Mouse (Mus musculus) heart, postnatal 25 days (tissue): ENCODE data around the gene Fn3k. TPM values are rescaled to one million over a fixed set of nuclear protein-coding genes. Genes with fewer than 3 reads are reported as not detected.

ENCODE experiments used
- DNase-seq: peaks from one replicate; pipeline ENCODE4 v3.0.0; 2022; ENCODE audit warnings: low spot score
- intact Hi-C: fragments of 180-260 bp; cut with DNase I; formaldehyde crosslinking; loops from one replicate; pipeline ENCODE4 v1.15.1; 2025
- total RNA-seq, 2 experiments: library from RNA; stranded (reverse); gene quantifications; 2 replicates each; pipeline ENCODE4 v1.2.3; 2021

Gene Fn3k
- 10 to 100 TPM; 23.7 to 27.6 TPM for total RNA-seq

DNA sequence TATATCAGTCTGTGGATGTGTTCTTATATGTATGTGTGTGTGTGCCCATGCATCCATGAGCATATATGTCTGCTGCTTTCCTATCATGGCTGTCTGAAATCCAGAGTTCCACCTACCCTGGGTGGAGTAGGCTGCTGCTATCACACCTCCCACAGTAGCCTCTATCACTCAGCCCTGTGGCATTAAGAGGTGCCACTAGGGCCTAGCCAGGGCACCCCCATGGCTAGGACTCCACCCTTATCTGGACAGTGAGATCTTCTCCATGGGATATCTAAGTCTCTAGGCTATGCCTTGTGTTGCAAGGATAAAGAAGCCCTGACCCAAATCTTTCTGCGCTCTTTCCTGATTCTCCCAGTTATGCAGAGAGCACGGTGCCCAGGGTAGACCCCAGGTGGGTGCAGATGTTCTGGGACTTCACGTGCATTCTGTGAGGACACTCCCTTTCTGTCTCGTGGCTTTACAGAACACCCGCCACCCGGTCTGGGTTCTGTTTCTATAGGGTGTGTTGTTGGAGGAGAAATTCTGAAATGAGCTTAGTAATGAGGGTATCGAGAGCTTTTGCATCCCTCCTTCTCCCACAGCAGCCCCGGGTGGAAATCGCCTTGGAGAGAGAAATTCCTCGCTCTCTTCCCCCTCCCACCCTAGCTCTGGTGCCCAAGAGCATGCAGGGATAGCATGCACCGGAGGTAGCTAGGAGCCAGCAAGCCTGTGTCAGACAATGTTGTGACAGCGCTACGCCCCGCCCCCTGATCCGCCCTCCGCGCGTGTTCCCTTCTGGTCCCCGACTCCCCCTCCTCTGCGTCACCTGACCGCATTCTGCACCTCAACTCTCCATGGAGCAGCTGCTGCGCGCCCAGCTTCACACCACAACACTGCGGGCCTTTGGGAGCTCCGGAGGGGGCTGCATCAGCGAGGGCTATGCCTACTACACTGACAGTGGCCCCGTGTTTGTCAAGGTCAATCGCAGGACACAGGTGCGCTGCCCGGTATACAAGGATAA lies at the start of gene Fn3k:
Fn3k (plus strand) TSS at position 758 of the 1,000 bp plus-strand sequence.
- DNase-seq: peak; percentile 73
- intact Hi-C loops: no loop called here

DNA sequence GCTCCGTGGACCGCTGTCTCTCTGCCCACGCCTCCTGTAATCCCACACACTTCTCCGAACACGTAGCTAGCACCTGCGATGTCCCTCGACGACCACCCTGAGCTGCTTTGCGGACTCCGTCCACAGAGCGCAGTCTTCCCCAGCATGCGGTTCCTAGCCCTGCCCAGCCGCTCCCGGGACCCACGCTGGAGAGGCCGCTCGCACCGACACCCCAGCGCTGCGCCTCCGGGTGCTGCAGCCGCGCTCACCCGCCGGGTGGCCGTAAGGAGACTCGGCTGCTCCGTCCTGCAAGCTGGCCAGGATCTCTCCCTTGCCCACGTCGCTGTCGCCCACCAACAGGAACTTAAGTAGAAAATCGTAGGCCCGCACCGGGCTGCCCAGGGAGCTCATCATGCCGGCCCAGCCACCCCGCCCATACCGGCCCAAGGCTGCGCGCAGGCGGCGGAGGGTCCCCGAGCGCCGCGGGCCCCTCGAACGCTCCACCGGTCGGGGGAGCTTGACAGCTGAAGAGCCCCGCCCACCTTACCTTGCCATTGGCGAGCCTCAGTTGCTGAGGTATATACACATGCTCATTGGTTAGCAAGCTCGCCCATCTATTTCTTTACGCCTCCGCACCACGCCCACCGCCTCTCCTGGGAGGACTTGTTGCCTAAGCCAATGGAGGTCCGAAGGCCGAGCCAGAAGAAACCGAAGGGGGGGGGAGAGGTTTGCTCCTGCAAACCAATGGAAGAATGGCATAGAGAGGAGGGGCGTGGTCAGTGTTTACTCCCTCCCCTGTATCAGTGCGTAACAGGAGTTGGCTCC lies 46.8 kb upstream of the Fn3k start, which contains the start of gene Rab40b:
Rab40b (minus strand) TSS at position 502 of the 804 bp plus-strand sequence.
- DNase-seq: peak; percentile 83
- intact Hi-C loops: no loop called here

DNA sequence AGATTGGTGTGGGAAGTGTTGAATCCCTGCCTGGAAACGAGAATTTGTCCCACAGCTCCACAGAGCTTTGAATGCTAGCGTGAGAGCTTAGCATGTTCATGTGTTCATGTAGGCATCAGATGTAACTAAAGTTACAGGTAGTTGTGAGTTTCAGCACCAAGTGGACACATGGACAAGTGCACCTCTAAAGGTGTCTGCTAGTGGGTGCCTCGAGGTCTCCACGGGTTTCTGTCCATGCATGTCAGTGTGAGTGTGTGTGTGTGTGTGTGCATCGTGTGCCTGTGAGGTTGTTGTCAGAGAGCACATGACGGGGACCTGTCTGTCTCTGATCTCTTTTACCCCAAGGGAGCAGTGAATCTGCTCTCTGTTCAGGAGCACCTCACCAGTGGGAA lies 46.2 kb upstream of the Fn3k start:
- intact Hi-C loops: no loop called here
- DNase-seq: no peak

DNA sequence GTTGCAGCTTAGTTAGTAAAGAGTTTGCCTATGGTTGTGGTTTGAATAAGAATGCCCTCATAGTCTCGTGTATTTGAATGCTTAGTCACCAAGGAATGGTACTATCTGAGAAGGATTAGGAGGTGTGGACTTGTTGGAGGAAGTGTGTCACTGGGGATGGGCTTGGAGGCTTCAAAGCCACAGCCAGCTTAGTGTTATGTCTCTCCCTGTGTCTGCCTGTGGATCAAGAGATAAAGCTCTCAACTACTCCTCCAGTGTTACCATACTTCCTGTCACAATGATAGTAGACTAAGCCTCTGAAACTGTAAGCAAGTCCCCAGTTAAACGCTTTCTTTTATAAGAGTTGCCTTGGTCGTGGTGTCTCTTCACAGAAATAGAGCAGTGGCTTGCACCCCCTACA lies 43.9 kb upstream of the Fn3k start:
- intact Hi-C loops: no loop called here
- no peak for DNase-seq

DNA sequence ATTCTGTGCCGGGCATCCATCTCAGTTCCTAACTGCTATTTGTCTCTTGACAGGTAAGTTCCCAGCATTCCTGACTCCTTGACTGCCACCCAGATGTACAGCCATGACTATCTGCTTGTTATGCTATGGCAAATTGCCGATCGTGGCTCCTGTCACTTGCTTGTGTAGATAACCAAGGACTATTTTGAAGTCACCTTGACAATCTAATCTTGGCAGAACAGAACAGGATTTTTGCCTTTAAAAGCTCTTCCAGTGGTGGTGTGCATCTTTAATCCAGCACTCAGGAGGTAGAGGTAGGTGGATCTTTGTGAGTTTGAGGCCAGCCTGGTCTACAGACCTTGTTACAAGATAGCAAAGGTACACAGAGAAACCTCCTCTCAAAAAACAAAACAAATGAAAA lies 42.3 kb upstream of the Fn3k start:
- intact Hi-C loops: no loop called here
- DNase-seq: no peak

DNA sequence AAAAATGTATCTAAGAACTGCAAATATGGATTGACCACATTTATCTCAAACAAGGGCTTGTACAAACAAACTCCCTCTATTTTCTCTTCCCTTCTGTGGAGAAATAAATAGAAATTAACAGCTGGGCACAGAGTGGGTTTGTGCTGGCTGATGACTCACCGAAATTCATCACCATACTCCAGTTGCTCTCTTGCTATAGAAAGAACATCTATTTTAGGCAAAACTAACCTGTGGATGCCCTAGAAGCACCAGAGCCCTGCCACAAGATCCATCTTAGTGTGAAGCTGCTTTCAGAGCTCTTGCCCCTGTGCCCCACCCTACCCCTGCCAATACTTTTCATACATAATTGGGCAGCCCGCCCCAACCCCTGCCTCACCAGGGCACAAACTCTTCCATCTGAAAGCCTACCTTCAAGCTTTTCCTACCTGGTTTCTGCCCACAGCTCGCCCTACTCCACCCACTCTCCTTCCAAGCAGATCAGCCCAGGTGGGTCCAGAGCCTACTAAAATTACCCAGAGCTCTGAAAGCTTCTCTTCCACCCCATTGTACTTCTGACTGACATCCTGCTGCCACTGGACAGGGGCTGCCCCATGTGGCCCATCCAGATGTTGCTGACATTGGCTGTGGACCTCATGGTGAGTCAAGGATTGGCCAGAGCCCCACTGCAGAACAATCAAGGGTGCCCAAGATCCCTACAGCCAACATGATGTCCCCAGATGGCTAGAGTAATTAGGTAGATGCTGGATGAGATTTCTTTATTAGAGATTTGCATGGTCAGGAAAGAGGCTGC lies 27.2 kb upstream of the Fn3k start:
- intact Hi-C loops: no loop called here
- DNase-seq: no peak

DNA sequence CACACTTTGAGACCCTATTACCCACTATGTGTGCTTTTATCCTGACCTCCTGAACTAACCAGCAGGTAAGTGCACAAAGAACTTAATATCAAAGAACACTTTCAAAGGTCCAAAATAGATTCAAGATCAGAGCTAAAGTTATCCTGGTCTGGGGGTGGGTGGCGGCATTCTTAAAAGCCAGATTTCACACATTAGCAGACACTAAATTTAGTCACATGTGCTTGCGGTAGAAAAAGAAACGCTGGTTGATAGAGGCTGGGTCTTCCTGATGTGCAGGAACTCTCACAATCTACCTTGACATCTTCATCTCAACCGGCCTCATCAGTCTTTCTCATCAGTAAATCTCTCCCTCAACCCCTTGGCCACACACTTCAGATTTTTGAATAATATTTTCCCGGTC lies 20.0 kb upstream of the Fn3k start:
- intact Hi-C loops: no loop called here

DNA sequence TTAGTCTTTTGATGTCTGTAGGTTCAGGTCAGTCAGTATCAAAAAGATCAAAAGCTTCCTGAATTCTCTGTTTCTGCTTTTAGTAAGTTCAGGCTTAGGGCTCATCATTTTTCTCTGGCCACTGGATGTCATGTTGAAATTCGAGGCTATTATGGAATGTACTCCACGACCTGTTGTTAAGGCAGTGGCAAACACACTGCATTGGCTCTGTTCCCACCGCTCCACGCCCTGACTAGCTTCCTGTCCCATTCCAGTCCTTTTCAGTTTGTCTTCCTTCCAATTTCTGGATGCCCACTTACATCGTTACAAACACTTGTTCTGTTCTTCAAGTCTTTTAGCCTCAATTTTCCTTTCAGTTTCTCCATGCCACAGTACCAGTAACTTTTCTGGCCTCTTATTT lies 19.4 kb upstream of the Fn3k start:
- intact Hi-C loops: no loop called here
- DNase-seq: no peak

More for the DNA sequence above, 20.0 kb upstream of the Fn3k start:
- DNase-seq: no peak

DNA sequence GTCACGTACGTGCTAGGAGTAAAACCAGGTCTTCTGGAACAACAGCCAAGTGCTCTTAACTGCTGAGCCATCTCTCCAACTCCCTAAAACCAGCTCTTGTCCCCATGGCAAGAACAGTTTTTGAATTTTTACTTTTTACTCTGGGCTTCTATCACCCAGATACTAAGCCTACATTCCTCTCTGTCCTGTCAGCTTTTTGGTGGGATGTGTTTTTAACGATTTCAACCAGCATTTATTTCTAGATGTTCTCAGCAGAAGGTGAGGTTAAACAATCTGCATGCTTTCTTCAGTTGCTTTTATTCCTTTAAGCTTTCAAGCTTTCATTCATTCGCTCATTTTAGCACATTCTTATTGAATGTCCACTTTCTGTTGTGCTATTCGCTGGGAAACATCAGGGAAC lies 16.7 kb upstream of the Fn3k start:
- DNase-seq: no peak
- intact Hi-C loops: no loop called here

DNA sequence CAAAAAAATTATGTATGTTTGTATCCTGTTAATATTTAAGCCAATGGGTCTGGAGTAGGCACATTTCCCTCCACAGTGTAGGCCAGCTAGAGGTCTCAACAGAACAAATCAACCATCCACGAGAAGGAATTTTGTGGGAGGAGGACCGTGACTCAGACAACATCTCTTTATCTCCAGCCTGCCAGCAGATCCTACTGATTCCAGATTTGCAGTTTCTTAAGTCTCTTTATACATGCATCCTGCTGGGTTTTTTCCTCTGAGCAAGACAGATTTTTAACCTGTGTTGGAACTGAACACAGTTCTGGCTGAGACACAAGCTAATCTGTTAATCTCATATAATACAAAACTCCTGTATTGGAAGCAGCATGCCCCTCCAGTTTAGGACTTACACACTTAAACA lies 15.8 kb upstream of the Fn3k start:
- intact Hi-C loops: no loop called here
- DNase-seq: no peak

DNA sequence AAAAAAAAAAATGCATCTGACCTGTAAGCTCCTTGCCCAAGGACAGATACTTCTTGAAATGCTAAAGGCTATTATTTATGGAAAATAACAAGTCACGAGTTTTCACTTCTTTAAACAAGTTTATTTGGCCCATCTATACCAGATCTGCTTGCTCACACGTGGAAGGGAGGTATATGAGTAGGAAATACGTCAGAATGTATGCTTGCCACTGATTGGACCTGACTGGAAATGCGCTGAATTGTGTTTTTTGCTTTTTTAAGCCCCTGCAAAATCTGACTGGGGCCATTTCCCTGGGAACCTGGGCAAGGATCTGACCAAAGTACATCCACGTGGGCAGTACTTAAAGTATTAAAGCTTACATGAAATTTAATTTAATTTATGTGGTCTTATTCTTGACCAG lies 14.3 kb upstream of the Fn3k start:
- intact Hi-C loops: loop anchor here (5.0 kb wide), 1 partner anchor 63 kb away; no protein-coding TSS in a partner anchor
- DNase-seq: no peak

DNA sequence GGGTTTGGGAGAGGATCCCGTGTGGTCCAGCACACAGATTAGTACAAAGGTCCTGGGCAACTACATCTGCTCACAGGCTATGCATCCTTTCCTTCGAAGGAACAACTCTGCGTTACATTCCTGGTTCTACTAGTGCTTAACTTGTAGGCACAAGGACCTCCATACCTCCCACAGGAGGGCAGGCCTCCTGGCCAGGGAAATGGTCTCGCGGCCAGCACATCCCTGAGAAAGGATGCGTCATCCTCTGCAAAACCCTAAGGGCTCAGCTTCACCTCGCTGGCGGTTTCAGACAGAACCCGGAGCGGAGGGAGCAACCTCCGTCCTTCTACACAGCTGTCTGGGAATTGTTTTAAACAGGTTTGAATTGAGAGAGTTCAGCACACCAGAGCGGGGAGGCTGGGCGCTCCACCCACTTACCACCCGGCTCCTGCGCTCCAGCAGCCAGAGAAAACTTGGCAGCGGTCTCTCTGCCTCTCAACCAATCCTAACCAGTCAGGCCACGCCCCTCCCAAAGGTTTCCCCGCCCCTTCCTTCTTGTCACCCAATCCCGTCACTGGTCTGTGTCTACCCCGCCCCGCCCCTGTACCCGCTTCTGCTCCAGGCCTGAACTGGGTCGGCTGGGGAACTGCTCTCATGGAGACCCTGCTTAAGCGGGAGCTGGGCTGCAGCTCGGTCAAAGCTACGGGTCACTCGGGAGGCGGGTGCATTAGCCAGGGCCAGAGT lies 13.7 kb upstream of the Fn3k start, which contains the start of gene Fn3krp:
Fn3krp (plus strand) TSS at position 572 of the 723 bp plus-strand sequence.
- DNase-seq: peak; percentile 98
- intact Hi-C loops: loop anchor here (5.0 kb wide), 1 partner anchor 64 kb away; no protein-coding TSS in a partner anchor

DNA sequence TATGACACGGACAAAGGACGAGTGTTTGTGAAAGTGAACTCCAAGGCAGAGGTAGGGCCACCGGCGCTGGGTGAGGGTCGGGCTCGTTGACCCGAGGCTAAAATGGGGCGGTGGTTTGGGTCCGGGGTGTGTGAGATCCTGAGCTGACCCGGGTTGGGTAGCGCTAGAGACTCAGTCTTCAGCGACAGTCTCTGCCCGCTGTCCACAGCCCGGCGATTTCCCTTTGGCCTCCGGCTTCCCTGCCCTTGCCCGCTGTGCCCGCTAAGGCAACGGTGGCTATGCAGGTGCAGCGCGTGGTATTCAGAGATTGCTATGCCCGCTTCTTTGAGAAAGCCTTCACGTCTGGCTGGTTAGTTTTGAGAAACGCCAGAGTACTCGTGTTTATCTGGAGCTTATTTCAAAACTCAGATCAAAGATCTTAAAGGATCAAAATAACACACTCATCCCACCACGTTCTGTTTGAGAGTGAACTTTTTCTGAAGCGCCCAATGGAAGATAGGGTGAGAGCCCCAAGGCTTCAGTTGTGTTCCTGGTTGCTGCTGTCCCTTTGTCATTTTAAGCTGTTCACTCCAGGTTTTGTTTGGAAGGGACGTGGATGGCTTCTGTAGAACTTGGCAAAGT lies 13.1 kb upstream of the Fn3k start:
- intact Hi-C loops: loop anchor here (5.0 kb wide), 1 partner anchor 64 kb away; no protein-coding TSS in a partner anchor
- no peak for DNase-seq

DNA sequence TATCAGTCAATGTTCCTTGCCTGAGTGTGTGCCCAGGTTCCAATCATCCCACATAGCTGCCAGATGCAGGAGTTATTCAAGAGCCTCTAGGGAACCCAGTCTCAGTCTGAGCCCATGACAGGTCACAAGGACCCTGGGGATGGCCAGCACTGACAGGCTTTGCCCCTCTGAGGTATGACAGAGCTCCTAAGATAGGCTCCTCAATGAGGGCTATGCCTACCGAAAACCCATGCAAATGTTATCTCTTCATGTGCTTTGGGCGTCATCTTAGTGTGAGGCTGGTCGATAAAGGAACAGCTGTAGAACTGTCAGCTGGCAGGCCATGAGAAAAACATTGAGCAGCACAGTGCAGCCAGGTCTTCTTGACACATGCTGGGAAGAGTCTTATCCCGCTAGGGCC lies 1.3 kb upstream of the Fn3k start:
- no peak for DNase-seq
- intact Hi-C loops: no loop called here

DNA sequence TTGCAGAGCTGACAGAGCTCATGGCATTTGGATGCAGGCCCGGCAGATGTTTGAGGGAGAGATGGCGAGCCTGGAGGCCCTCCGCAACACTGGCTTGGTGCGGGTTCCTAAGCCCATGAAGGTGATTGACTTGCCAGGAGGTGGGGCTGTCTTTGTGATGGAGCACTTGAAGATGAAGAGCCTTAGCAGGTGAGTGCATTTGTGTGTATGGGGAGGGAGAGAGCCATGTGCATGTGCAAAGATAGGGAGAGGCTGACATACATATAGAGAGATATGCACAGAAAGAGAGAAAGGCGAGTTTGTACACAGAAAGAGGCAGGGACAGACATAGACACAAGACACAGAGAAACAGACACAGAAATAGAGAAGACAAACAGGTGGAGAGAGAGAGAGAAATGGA lies 2.5 kb downstream of the Fn3k start:
- DNase-seq: no peak
- intact Hi-C loops: no loop called here

DNA sequence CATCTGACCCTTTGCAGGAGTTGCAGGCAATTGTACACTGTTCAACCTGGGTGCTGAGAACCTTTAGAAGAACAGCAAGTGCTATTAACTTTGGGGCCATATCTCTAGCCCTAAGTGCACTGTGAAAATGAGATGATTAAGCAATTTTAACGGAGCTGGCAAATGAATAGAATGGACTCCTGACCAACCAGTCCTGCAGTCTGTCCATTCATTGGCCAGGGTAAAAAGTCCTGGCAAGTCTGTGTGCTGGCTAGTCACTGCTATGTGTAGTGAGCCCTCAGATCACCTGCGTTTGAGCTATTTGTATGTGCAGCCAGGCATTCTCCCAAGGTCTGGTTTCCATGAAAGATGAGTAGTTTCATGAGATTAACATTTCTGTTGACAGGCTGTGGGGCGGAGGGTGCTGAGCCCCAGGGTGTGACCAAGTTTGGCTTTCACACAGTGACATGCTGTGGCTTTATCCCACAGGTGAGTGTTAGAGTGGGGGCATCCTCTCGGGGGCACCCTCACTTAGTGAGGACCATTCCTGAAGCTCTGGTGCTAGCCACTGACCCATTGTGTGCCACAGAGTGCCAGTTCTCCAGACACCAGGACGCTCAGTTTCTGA lies 5.1 kb downstream of the Fn3k start:
- intact Hi-C loops: no loop called here
- no peak for DNase-seq

DNA sequence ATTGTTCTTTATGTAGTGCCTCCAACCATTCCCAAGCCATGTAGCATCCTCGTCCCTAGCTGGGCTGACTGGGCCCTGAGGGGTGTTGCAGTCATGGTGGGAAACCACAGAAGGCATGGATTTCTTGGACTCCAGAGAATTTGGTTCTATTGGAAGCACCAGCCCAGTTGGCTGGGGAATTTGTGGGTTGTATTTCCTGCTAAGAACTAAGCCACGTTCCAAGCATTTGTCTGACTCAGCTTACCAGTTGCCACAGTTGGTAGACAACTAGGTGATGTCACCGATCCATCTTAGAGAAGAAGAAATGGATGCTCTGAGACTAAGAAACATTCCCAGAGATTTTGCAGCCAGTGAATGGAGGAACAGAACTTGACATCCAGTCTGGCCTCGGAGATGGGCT lies 6.9 kb downstream of the Fn3k start:
- intact Hi-C loops: no loop called here
- DNase-seq: no peak

DNA sequence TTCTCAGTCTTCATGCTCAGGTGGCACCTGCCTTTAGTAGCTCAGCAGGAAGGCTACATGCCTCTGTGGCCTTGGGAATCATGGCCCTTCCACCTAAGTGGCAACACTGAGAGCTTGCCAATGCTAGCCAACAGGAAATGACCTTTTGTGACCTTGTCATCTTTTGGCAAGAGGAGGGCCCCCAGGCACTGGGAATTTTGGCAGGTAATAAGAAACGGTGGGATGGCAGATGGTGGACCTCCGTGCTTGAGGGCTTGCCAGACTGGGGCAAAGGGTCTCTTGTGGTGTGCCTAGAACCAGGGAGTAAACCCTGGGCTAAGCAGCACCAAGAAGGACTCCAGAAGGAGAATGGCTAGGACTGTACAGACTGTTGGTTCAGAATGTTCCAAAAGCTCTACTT lies 7.4 kb downstream of the Fn3k start:
- DNase-seq: no peak
- intact Hi-C loops: no loop called here
